Mouse (Mus musculus) gastrocnemius, adult 8-10 months (tissue): ENCODE results near the gene Ctla4. TPM values are rescaled to one million over a fixed set of nuclear protein-coding genes. Genes with fewer than 3 reads are reported as not detected.

Experiments
- DNase-seq, 2 experiments: peaks; one replicate each; pipeline ENCODE4 v3.0.0; 2022; ENCODE audit warnings: low spot score in 2 of 2
- total RNA-seq, 4 experiments: library from RNA; stranded (reverse); gene quantifications; 2 replicates each; pipeline ENCODE4 v1.2.4; 2022

The Ctla4 gene
- total RNA-seq, 4 experiments from 2014 or later: not detected

GRCm38 (mm10) chr1:60960451-60960850 is 73.7 kb downstream of the Ctla4 start:
- DNase-seq: peak in 1 of 2 experiments; percentile 15

- peak; percentile 11 to 25 for DNase-seq
Measured at GRCm38 (mm10) chr1:60961080-60961479, 74.3 kb downstream of the Ctla4 start.

DNA sequence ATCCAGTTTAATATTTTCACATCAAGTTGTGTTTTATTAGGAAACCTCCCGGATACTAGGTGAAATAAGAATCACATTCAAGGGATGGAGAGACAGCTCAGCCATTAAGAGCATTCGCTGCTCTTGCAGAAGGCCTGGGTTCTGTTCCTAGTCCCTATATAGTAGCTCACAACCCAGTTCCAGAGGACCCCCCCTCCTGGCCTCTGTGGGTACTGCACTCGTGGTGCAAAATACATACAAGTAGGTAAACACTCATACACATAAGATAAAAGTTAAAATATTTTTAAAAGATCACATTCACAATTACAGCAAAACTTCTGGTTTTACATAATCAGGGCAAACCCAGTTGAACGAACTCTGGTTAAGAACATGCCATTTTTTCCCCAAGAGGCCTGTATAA is 75.3 kb downstream of the Ctla4 start:
- no peak for DNase-seq

Other genes with a start within 250 kb of the Ctla4 start
- 1 to 10 TPM; 2.4 to 4.7 (median 4.1) TPM for gene Cd28, start 170.2 kb upstream of the Ctla4 start, total RNA-seq
- not detected for gene Icos, start 90.9 kb downstream of the Ctla4 start, total RNA-seq